Comparison of ENCODE assay signal across 19 mouse cellular contexts in genomic region chr4:100843119-100843518, GRCm38 (mm10).
DNase-seq lines count a peak whose midpoint lies in the region; ATAC-seq and TF ChIP-seq lines count a peak whose summit lies in the region.
"Had no signal": no experiment of that assay in that cellular context is flagged by ENCODE, and none has a peak within 500 bp of the region (broad histone marks: within the 10 kb centered on the region; RNA-seq: fewer than 3 reads in every experiment).

No protein-coding gene starts in this region.

- H3K27ac ChIP-seq in forebrain, embryonic 16.5 days (ENCODE audit: low read length): no peak overlapping the region
- H3K27ac ChIP-seq in forebrain, embryonic 13.5 days: no peak overlapping the region
- peak overlapping the region; percentile 34; the same call in 1 of the 2 replicates for H3K27ac ChIP-seq in midbrain, embryonic 10.5 days (replicated peaks)
- H3K27ac ChIP-seq in midbrain, embryonic 11.5 days (ENCODE audit: low read depth, low read length): no peak overlapping the region
- peak overlapping the region; percentile 61 for H3K27ac ChIP-seq in midbrain, embryonic 15.5 days
- H3K27ac ChIP-seq: embryonic facial prominence, embryonic 13.5 days; gastrocnemius, adult 2 months had no signal

- TF ChIP-seq POLR2A in brain, embryonic 14.5 days (IDR thresholded peaks at IDR 0.05; ENCODE audit: borderline replicate concordance, extremely low read depth, insufficient read depth, insufficient read length, poor library complexity, severe bottlenecking): no peak

- H3K9ac ChIP-seq in forebrain, embryonic 16.5 days (replicated peaks; ENCODE audit: low read depth, low read length): no peak overlapping the region
- H3K9ac ChIP-seq in forebrain, embryonic 13.5 days: no peak overlapping the region
- H3K9ac ChIP-seq in midbrain, embryonic 11.5 days (ENCODE audit: low read length): no peak overlapping the region
- H3K9ac ChIP-seq in midbrain, embryonic 15.5 days: no peak overlapping the region
- H3K9ac ChIP-seq: embryonic facial prominence, embryonic 13.5 days; heart, embryonic 12.5 days had no signal

- peaks cover 8% of the 10 kb centered on the region for H3K4me1 ChIP-seq in forebrain, embryonic 16.5 days (replicated peaks; ENCODE audit: control insufficient read depth, insufficient read depth, low read length)
- peaks cover 15% of the 10 kb centered on the region for H3K4me1 ChIP-seq in forebrain, embryonic 13.5 days
- H3K4me1 ChIP-seq in midbrain, embryonic 10.5 days: peaks cover 70% of the 10 kb centered on the region
- peaks cover 18% of the 10 kb centered on the region for H3K4me1 ChIP-seq in midbrain, embryonic 11.5 days (ENCODE audit: control insufficient read depth, insufficient read depth, low read length)
- peaks cover 27% of the 10 kb centered on the region for H3K4me1 ChIP-seq in midbrain, embryonic 15.5 days

- no peak overlapping the region for H3K4me2 ChIP-seq in forebrain, embryonic 16.5 days (ENCODE audit: low read length)
- H3K4me2 ChIP-seq in forebrain, embryonic 13.5 days: no peak overlapping the region
- no peak overlapping the region for H3K4me2 ChIP-seq in midbrain, embryonic 11.5 days
- H3K4me2 ChIP-seq in midbrain, embryonic 15.5 days: peak overlapping the region; percentile 23; the same call in 1 of the 2 replicates
- H3K4me2 ChIP-seq: embryonic facial prominence, embryonic 13.5 days; heart, embryonic 12.5 days had no signal

- no peaks in the 10 kb centered on the region for H3K36me3 ChIP-seq in forebrain, embryonic 16.5 days (ENCODE audit: control insufficient read depth, insufficient read depth)
- H3K36me3 ChIP-seq in forebrain, embryonic 13.5 days (ENCODE audit: poor library complexity, severe bottlenecking): no peaks in the 10 kb centered on the region
- H3K36me3 ChIP-seq in midbrain, embryonic 10.5 days: 0 out of 2 replicates have a peak, but pooled peaks cover 4% of the 10 kb centered on the region
- no peaks in the 10 kb centered on the region for H3K36me3 ChIP-seq in midbrain, embryonic 11.5 days (ENCODE audit: control insufficient read depth, insufficient read depth, low read length)
- no peaks in the 10 kb centered on the region for H3K36me3 ChIP-seq in midbrain, embryonic 15.5 days (replicated peaks)
- H3K36me3 ChIP-seq: embryonic facial prominence, embryonic 13.5 days; heart, embryonic 12.5 days had no signal

- TF ChIP-seq CTCF in brain, embryonic 14.5 days (IDR thresholded peaks at IDR 0.05; ENCODE audit: borderline replicate concordance, extremely low read depth, insufficient read depth, insufficient read length): no peak

- H3K27me3 ChIP-seq in forebrain, embryonic 16.5 days (replicated peaks; ENCODE audit: control insufficient read depth, insufficient read depth, low read length): no peaks in the 10 kb centered on the region
- no peaks in the 10 kb centered on the region for H3K27me3 ChIP-seq in forebrain, embryonic 13.5 days
- no peaks in the 10 kb centered on the region for H3K27me3 ChIP-seq in midbrain, embryonic 10.5 days (ENCODE audit: low read depth, poor library complexity, severe bottlenecking)
- no peaks in the 10 kb centered on the region for H3K27me3 ChIP-seq in midbrain, embryonic 11.5 days (ENCODE audit: control insufficient read depth, insufficient read depth, low read length)
- no peaks in the 10 kb centered on the region for H3K27me3 ChIP-seq in midbrain, embryonic 15.5 days (replicated peaks)
- H3K27me3 ChIP-seq: embryonic facial prominence, embryonic 13.5 days; heart, embryonic 12.5 days had no signal

- 0 out of 2 replicates have a peak, but pooled peaks have one; percentile 31 for ATAC-seq in forebrain, embryonic 16.5 days
- no peak for ATAC-seq in forebrain, embryonic 13.5 days
- ATAC-seq in midbrain, embryonic 11.5 days (ENCODE audit: low FRiP score): no peak; the same call in 1 of the 2 replicates
- peak; percentile 80 for ATAC-seq in midbrain, embryonic 15.5 days (replicated peaks)
- ATAC-seq: hindbrain, embryonic 16.5 days; inflammation-experienced regulatory T-cells, adult 6 months had no signal

- WGBS in forebrain, embryonic 16.5 days: 13% methylated on average over 5 of the region's 5 CpGs
- 19% methylated on average over 5 of the region's 5 CpGs for WGBS in forebrain, embryonic 13.5 days
- WGBS in midbrain, embryonic 10.5 days: 33% methylated on average over 5 of the region's 5 CpGs
- 21% methylated on average over 5 of the region's 5 CpGs for WGBS in midbrain, embryonic 11.5 days
- WGBS in midbrain, embryonic 15.5 days: 16% methylated on average over 5 of the region's 5 CpGs

- no peaks in the 10 kb centered on the region for H3K9me3 ChIP-seq in forebrain, embryonic 16.5 days (ENCODE audit: control insufficient read depth, low read length)
- H3K9me3 ChIP-seq in forebrain, embryonic 13.5 days (replicated peaks): no peaks in the 10 kb centered on the region
- no peaks in the 10 kb centered on the region for H3K9me3 ChIP-seq in midbrain, embryonic 10.5 days (replicated peaks)
- H3K9me3 ChIP-seq in midbrain, embryonic 11.5 days (ENCODE audit: control insufficient read depth, low read length): no peaks in the 10 kb centered on the region
- H3K9me3 ChIP-seq in midbrain, embryonic 15.5 days: no peaks in the 10 kb centered on the region
- H3K9me3 ChIP-seq: embryonic facial prominence, embryonic 13.5 days; heart, embryonic 12.5 days; hindbrain, embryonic 10.5 days had no signal

- peak; percentile 20 for DNase-seq in midbrain, embryonic 10.5 days (ENCODE audit: low spot score)
- DNase-seq in midbrain, embryonic 11.5 days (ENCODE audit: low spot score, missing footprints): no peak
- DNase-seq in brain, embryonic 14.5 days (ENCODE audit: low read depth): peak; percentile 67
- no peak for DNase-seq in adrenal gland, postnatal 4 days (ENCODE audit: low spot score in 2 of 2)
- DNase-seq in cerebellum, postnatal 14 days: no peak
- DNase-seq: adrenal gland, postnatal 14 days; cerebellum, adult 11 months; cerebellum, adult 9-10 months; cerebellum, postnatal 36 days; gastrocnemius, adult 2 months; gastrocnemius, postnatal 25 days had no signal

- no peak overlapping the region for H3K4me3 ChIP-seq in forebrain, embryonic 16.5 days (replicated peaks; ENCODE audit: low read length)
- H3K4me3 ChIP-seq in forebrain, embryonic 13.5 days: no peak overlapping the region
- H3K4me3 ChIP-seq in midbrain, embryonic 10.5 days: no peak overlapping the region
- no peak overlapping the region for H3K4me3 ChIP-seq in midbrain, embryonic 11.5 days (ENCODE audit: low read depth, low read length)
- H3K4me3 ChIP-seq in midbrain, embryonic 15.5 days: no peak overlapping the region
- H3K4me3 ChIP-seq: embryonic facial prominence, embryonic 13.5 days; gastrocnemius, adult 2 months; heart, embryonic 12.5 days; hindbrain, embryonic 10.5 days had no signal

Comparison
In these comparisons a context has a peak if more than half of its experiments do, and no peak if none do; other contexts are left out.
1. ATAC-seq: peak in forebrain, embryonic 16.5 days (single experiment) and midbrain, embryonic 15.5 days (single experiment); none in forebrain, embryonic 13.5 days (single experiment) and midbrain, embryonic 11.5 days (single experiment).
2. H3K27ac ChIP-seq: peak in midbrain, embryonic 10.5 days (single experiment) and midbrain, embryonic 15.5 days (single experiment); none in forebrain, embryonic 16.5 days (single experiment), forebrain, embryonic 13.5 days (single experiment) and midbrain, embryonic 11.5 days (single experiment).
3. DNase-seq: peak in midbrain, embryonic 10.5 days (single experiment) and brain, embryonic 14.5 days (single experiment); none in midbrain, embryonic 11.5 days (single experiment), adrenal gland, postnatal 4 days (0 of 2) and cerebellum, postnatal 14 days (0 of 2).